Mouse (Mus musculus) cerebellum, adult 2 months (tissue): ENCODE measurements around the gene Smarcc2. TPM values are rescaled to one million over a fixed set of nuclear protein-coding genes. Genes with fewer than 3 reads are reported as not detected.
A peak's percentile ranks its signal among the peaks of the same experiment; 100 is the strongest.

Experiments
- DNase-seq, 2 experiments: peaks; one replicate each; pipeline ENCODE4 v3.0.0; 2021
- H3K27ac ChIP-seq: fragments of 200-500 bp; 2 replicates; pipeline ENCODE4 v1.5.1; 2012; ENCODE audit warnings: low read length, control low read depth, inconsistent platforms; ENCODE audit not compliant: insufficient read depth
- H3K27me3 ChIP-seq: fragments of 200-500 bp; 2 replicates; pipeline ENCODE4 v1.6.1; 2012; ENCODE audit warnings: inconsistent platforms, mild to moderate bottlenecking, low read length, moderate library complexity; ENCODE audit not compliant: control insufficient read depth, insufficient read depth
- H3K4me1 ChIP-seq: fragments of 200-500 bp; 2 replicates; pipeline ENCODE4 v1.6.1; 2011; ENCODE audit warnings: low read length; ENCODE audit not compliant: control insufficient read depth, insufficient read depth
- H3K4me3 ChIP-seq: fragments of 200-500 bp; replicated peaks from 2 replicates; pipeline ENCODE3; 2011; ENCODE audit warnings: mild to moderate bottlenecking, low read depth, low read length, control low read depth; ENCODE audit not compliant: insufficient read depth
- CTCF ChIP-seq: fragments of 200-500 bp; IDR thresholded peaks from 2 replicates; pipeline ENCODE4 v1.5.1; 2011; ENCODE audit warnings: low read depth, mild to moderate bottlenecking, control low read depth, low read length, moderate library complexity, borderline replicate concordance; ENCODE audit not compliant: insufficient read depth
- POLR2A ChIP-seq: fragments of 200-500 bp; IDR thresholded peaks from 2 replicates; pipeline ENCODE4 v1.6.1; 2011; ENCODE audit warnings: low read length, control low read depth, borderline replicate concordance; ENCODE audit not compliant: insufficient read depth
- WGBS: fragments of 180-500 bp; shearing (Covaris S2); methylation state at CpG from one replicate; pipeline ENCODE4 v1.1.7; 2018; 5-methylcytosine and 5-hydroxymethylcytosine counted together
- polyA plus RNA-seq: library from polyadenylated mRNA; depleted of rRNA; stranded (reverse); fragments of >200 nt; gene quantifications from 2 replicates; pipeline ENCODE4 v1.2.3, GENCODE M21; 2012

The Smarcc2 gene
- polyA plus RNA-seq, 1 experiment = 239 TPM

- TF ChIP-seq POLR2A (no peak), CTCF (no peak)
- no peaks in the 10 kb centered on the region for H3K27me3 ChIP-seq
- H3K27ac ChIP-seq = no peak overlapping the region
- 45% methylated on average over 5 of the region's 5 CpGs for WGBS
- no peak for DNase-seq
- peaks cover 3% of the 10 kb centered on the region for H3K4me1 ChIP-seq
- no peak overlapping the region for H3K4me3 ChIP-seq
These were observed 44.2 kb upstream of the Smarcc2 start for GRCm38 (mm10) chr10:128414848-128415247.

- TF ChIP-seq POLR2A (no peak), CTCF (no peak)
- H3K27ac ChIP-seq = no peak overlapping the region; the same call in 1 of the 2 replicates
- 7% methylated on average over 5 of the region's 5 CpGs for WGBS
- no peak overlapping the region for H3K4me3 ChIP-seq
- H3K27me3 ChIP-seq = no peaks in the 10 kb centered on the region
- H3K4me1 ChIP-seq = peaks cover 4% of the 10 kb centered on the region; the same call in 1 of the 2 replicates
- DNase-seq = peak in 1 of 2 experiments; percentile 78
These were observed 36.6 kb upstream of the Smarcc2 start for GRCm38 (mm10) chr10:128422426-128422825.

GRCm38 (mm10) chr10:128424604-128425003, 34.4 kb upstream of the Smarcc2 start:
- TF ChIP-seq POLR2A = no peak
- no peak for TF ChIP-seq CTCF
- no peak for DNase-seq
- Histone ChIP-seq H3K4me3 (no peak overlapping the region), H3K27ac (no peak overlapping the region), H3K4me1 (peaks cover 4% of the 10 kb centered on the region; the same call in 1 of the 2 replicates), H3K27me3 (no peaks in the 10 kb centered on the region)
- 75% methylated on average over 7 of the region's 7 CpGs for WGBS

- no peaks in the 10 kb centered on the region for H3K27me3 ChIP-seq
- no peak overlapping the region for H3K4me3 ChIP-seq
- H3K27ac ChIP-seq = no peak overlapping the region
- H3K4me1 ChIP-seq = peaks cover 4% of the 10 kb centered on the region; the same call in 1 of the 2 replicates
- no peak for DNase-seq
- 93% methylated on average over 3 of the region's 3 CpGs for WGBS
- TF ChIP-seq CTCF (no peak), POLR2A (no peak)
These were observed 33.8 kb upstream of the Smarcc2 start for GRCm38 (mm10) chr10:128425260-128425659.

- Histone ChIP-seq H3K27ac (no peak overlapping the region), H3K4me3 (no peak overlapping the region), H3K27me3 (no peaks in the 10 kb centered on the region), H3K4me1 (no peaks in the 10 kb centered on the region; the same call in 1 of the 2 replicates)
- 86% methylated on average over 5 of the region's 5 CpGs for WGBS
- TF ChIP-seq CTCF (no peak), POLR2A (no peak)
- no peak for DNase-seq
These were observed 30.0 kb upstream of the Smarcc2 start for GRCm38 (mm10) chr10:128429052-128429451.

GRCm38 (mm10) chr10:128429454-128429853, 29.6 kb upstream of the Smarcc2 start:
- H3K4me1 ChIP-seq = no peaks in the 10 kb centered on the region; the same call in 1 of the 2 replicates
- no peak for DNase-seq
- H3K27ac ChIP-seq = no peak overlapping the region
- 92% methylated on average over 4 of the region's 4 CpGs for WGBS
- no peak for TF ChIP-seq POLR2A
- TF ChIP-seq CTCF = no peak
- H3K4me3 ChIP-seq = no peak overlapping the region
- H3K27me3 ChIP-seq = no peaks in the 10 kb centered on the region

GRCm38 (mm10) chr10:128433417-128433816, 25.6 kb upstream of the Smarcc2 start:
- H3K4me1 ChIP-seq = peaks cover 34% of the 10 kb centered on the region
- no peaks in the 10 kb centered on the region for H3K27me3 ChIP-seq
- no peak for DNase-seq
- TF ChIP-seq POLR2A = no peak
- no peak for TF ChIP-seq CTCF
- no peak overlapping the region for H3K4me3 ChIP-seq
- WGBS = 89% methylated on average over 2 of the region's 2 CpGs
- no peak overlapping the region for H3K27ac ChIP-seq

GRCm38 (mm10) chr10:128434681-128435080, 24.4 kb upstream of the Smarcc2 start:
- Histone ChIP-seq H3K27me3 (no peaks in the 10 kb centered on the region), H3K4me1 (peaks cover 39% of the 10 kb centered on the region), H3K4me3 (no peak overlapping the region), H3K27ac (peak overlapping the region; percentile 62)
- TF ChIP-seq CTCF (no peak), POLR2A (no peak)
- WGBS = 43% methylated on average over 10 of the region's 10 CpGs
- DNase-seq = peak; percentile 39 to 46
